Mouse (Mus musculus) heart, adult 2 months (tissue): ENCODE results near the gene Ghdc.

Experiments
- CTCF ChIP-seq: fragments of 200-600 bp; IDR thresholded peaks from 2 replicates; pipeline ENCODE4 v1.8.1; 2022; ENCODE audit warnings: antibody characterized with exemption, mild to moderate bottlenecking, moderate library complexity
- POLR2A ChIP-seq: fragments of 200-500 bp; IDR thresholded peaks from 2 replicates; pipeline ENCODE4 v1.6.1; 2011; ENCODE audit warnings: mild to moderate bottlenecking, low read depth, low read length, control low read depth; ENCODE audit not compliant: insufficient read depth

DNA sequence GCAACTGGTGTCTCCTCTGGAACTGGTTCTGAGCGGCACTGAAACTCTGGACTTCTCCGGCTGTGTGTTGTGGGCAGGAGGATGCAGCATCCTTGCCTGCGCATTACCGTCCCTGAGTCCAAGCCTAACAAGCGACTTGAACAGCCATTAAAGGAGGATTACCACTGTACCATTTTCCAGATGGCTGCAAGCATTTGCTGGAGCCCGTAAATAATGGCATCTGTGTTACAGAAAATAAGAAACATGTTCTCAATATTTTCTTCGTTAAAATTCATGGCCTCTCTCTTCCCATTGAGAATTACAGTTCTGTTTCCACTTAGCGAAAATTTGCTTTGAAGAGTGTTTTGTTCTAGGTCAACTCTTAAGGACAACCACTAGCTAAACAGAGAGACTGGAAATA is 49.3 kb upstream of the Ghdc start:
- no peak for TF ChIP-seq CTCF
- TF ChIP-seq POLR2A: no peak
